Mouse (Mus musculus) intestine, embryonic 14.5 days (tissue): Measurements from ENCODE around the gene Zcchc4. TPM values are rescaled to one million over a fixed set of nuclear protein-coding genes. Genes with fewer than 3 reads are reported as not detected.

Experiments used
- ATAC-seq: fragments of 200-750 bp; cut with Nextera tagmentation; replicated peaks from 2 replicates; pipeline ENCODE4 v1.8.0; 2017; ENCODE audit warnings: low read depth, moderate number of reproducible peaks, moderate TSS enrichment, moderate library complexity; ENCODE audit not compliant: low FRiP score, low TSS enrichment
- DNase-seq: peaks from one replicate; pipeline ENCODE4 v3.0.0-alpha.2; 2018; ENCODE audit warnings: low spot score
- H3K27ac ChIP-seq: fragments of 300-500 bp; sonication (generic); 2 replicates; pipeline ENCODE4 v1.5.1; 2014; ENCODE audit warnings: low read depth, mild to moderate bottlenecking, control low read depth
- H3K27me3 ChIP-seq: fragments of 300-500 bp; sonication (generic); replicated peaks from 2 replicates; pipeline ENCODE4 v1.6.1; 2014; ENCODE audit warnings: low read length, control low read depth; ENCODE audit not compliant: control insufficient read depth, insufficient read depth
- H3K36me3 ChIP-seq: fragments of 300-500 bp; sonication (generic); 2 replicates; pipeline ENCODE4 v1.6.1; 2014; ENCODE audit warnings: low read length, control low read depth; ENCODE audit not compliant: control insufficient read depth, insufficient read depth
- H3K4me1 ChIP-seq: fragments of 300-500 bp; sonication (generic); replicated peaks from 2 replicates; pipeline ENCODE4 v1.6.1; 2014; ENCODE audit warnings: low read length, control low read depth, mixed read lengths; ENCODE audit not compliant: control insufficient read depth, insufficient read depth
- H3K4me2 ChIP-seq: fragments of 300-500 bp; sonication (generic); 2 replicates; pipeline ENCODE4 v1.6.1; 2014; ENCODE audit warnings: low read length
- H3K4me3 ChIP-seq: fragments of 300-500 bp; sonication (generic); 2 replicates; pipeline ENCODE4 v1.5.1; 2014; ENCODE audit warnings: low read depth, low read length, control low read depth, mixed read lengths
- H3K9ac ChIP-seq: fragments of 300-500 bp; sonication (generic); 2 replicates; pipeline ENCODE4 v1.6.1; 2014; ENCODE audit warnings: mild to moderate bottlenecking, low read length
- H3K9me3 ChIP-seq: fragments of 300-500 bp; sonication (generic); 2 replicates; pipeline ENCODE4 v1.6.1; 2016; ENCODE audit warnings: low read length, control low read depth; ENCODE audit not compliant: control insufficient read depth
- WGBS: fragments of 180-500 bp; shearing (Covaris S2); extraction: QIAGEN DNeasy Blood & Tissue Kit; methylation state at CpG from one replicate; pipeline ENCODE4 v1.1.7; 2014; 5-methylcytosine and 5-hydroxymethylcytosine counted together
- polyA plus RNA-seq: library from polyadenylated mRNA; unstranded; fragments of >200 nt; fragmentation: Nextera tagmentation; extraction: Ambion mirVana; gene quantifications from 2 replicates; pipeline ENCODE4 v1.2.1, GENCODE M21; 2014

The Zcchc4 gene
- polyA plus RNA-seq, result 13.6 and 17.6 TPM in 2 replicates

GRCm38 (mm10) chr5:52775237-52775636, at the start of gene Zcchc4:
Zcchc4 (plus strand) TSS chr5:52775409.
- Histone ChIP-seq H3K9ac (no peak within 1 kb of the TSS), H3K4me1 (no peaks in the 10 kb centered on the region), H3K27me3 (no peaks in the 10 kb centered on the region), H3K9me3 (no peaks in the 10 kb centered on the region), H3K27ac (no peak within 1 kb of the TSS), H3K4me2 (no peak within 1 kb of the TSS), H3K4me3 (no peak within 1 kb of the TSS), H3K36me3 (no peaks in the 10 kb centered on the region)
- 60% methylated on average over 8 of the region's 8 CpGs for WGBS
- DNase-seq, result no peak
- ATAC-seq, result no peak

GRCm38 (mm10) chr5:52727747-52728146, 47.5 kb upstream of the Zcchc4 start:
- Histone ChIP-seq H3K36me3 (no peaks in the 10 kb centered on the region), H3K4me2 (no peak overlapping the region), H3K4me3 (no peak overlapping the region), H3K4me1 (no peaks in the 10 kb centered on the region), H3K27ac (no peak overlapping the region), H3K9me3 (no peaks in the 10 kb centered on the region), H3K27me3 (no peaks in the 10 kb centered on the region), H3K9ac (no peak overlapping the region)
- DNase-seq, result no peak
- WGBS, result 84% methylated on average over 5 of the region's 5 CpGs
- no peak for ATAC-seq

GRCm38 (mm10) chr5:52732811-52733210, 42.4 kb upstream of the Zcchc4 start:
- no peak for ATAC-seq

GRCm38 (mm10) chr5:52736046-52736445, 39.2 kb upstream of the Zcchc4 start:
- Histone ChIP-seq H3K4me3 (no peak overlapping the region), H3K27ac (no peak overlapping the region), H3K9me3 (no peaks in the 10 kb centered on the region), H3K27me3 (no peaks in the 10 kb centered on the region), H3K9ac (no peak overlapping the region), H3K4me1 (no peaks in the 10 kb centered on the region), H3K4me2 (no peak overlapping the region), H3K36me3 (no peaks in the 10 kb centered on the region)
- no peak for ATAC-seq
- no peak for DNase-seq
- WGBS, result 70% methylated on average over 3 of the region's 3 CpGs

More at GRCm38 (mm10) chr5:52732811-52733210, 42.4 kb upstream of the Zcchc4 start:
- DNase-seq, result no peak
- Histone ChIP-seq H3K4me3 (no peak overlapping the region), H3K27ac (no peak overlapping the region), H3K9me3 (no peaks in the 10 kb centered on the region), H3K9ac (no peak overlapping the region), H3K27me3 (no peaks in the 10 kb centered on the region), H3K36me3 (no peaks in the 10 kb centered on the region), H3K4me2 (no peak overlapping the region), H3K4me1 (no peaks in the 10 kb centered on the region)
- WGBS, result 68% methylated on average over 4 of the region's 4 CpGs

- H3K4me3 ChIP-seq, result peak within 1 kb of the TSS; percentile 49
- peaks cover 8% of the 10 kb centered on the region for H3K4me1 ChIP-seq
- H3K27me3 ChIP-seq, result no peaks in the 10 kb centered on the region
- peak within 1 kb of the TSS; percentile 74 for H3K9ac ChIP-seq
- no peaks in the 10 kb centered on the region for H3K9me3 ChIP-seq
- peak within 1 kb of the TSS; percentile 79 for H3K27ac ChIP-seq
- H3K4me2 ChIP-seq, result peak within 1 kb of the TSS; percentile 49
- no peaks in the 10 kb centered on the region for H3K36me3 ChIP-seq
- under 1% methylated on average over 41 of the region's 75 CpGs for WGBS
- DNase-seq (peak; percentile 91), ATAC-seq (peak; percentile 92)
Observed at GRCm38 (mm10) chr5:52741391-52742111, 33.7 kb upstream of the Zcchc4 start, which contains the start of gene Pi4k2b. Pi4k2b (plus strand) TSS chr5:52741574.

- DNase-seq (peak; percentile 81), ATAC-seq (peak; percentile 47; the same call in 1 of the 2 replicates)
- WGBS, result 1% methylated on average over 17 of the region's 17 CpGs
- Histone ChIP-seq H3K4me3 (peak overlapping the region; percentile 49), H3K36me3 (no peaks in the 10 kb centered on the region), H3K4me2 (peak overlapping the region; percentile 49), H3K4me1 (peaks cover 8% of the 10 kb centered on the region), H3K27me3 (no peaks in the 10 kb centered on the region), H3K27ac (peak overlapping the region; percentile 79; the same call in 1 of the 2 replicates), H3K9ac (peak overlapping the region; percentile 74), H3K9me3 (no peaks in the 10 kb centered on the region)
Observed at GRCm38 (mm10) chr5:52742112-52742813, 32.9 kb upstream of the Zcchc4 start.

- peaks cover 8% of the 10 kb centered on the region for H3K4me1 ChIP-seq
- H3K4me2 ChIP-seq, result peak overlapping the region; percentile 49
- no peak overlapping the region for H3K27ac ChIP-seq
- no peak overlapping the region for H3K9ac ChIP-seq
- ATAC-seq (no peak), DNase-seq (no peak)
- 52% methylated on average over 4 of the region's 4 CpGs for WGBS
- 0 out of 2 replicates have a peak overlapping the region, but pooled peaks have one; percentile 49 for H3K4me3 ChIP-seq
- no peaks in the 10 kb centered on the region for H3K9me3 ChIP-seq
- no peaks in the 10 kb centered on the region for H3K27me3 ChIP-seq
- no peaks in the 10 kb centered on the region for H3K36me3 ChIP-seq
Observed at GRCm38 (mm10) chr5:52743231-52743630, 32.0 kb upstream of the Zcchc4 start.

- H3K4me1 ChIP-seq, result peaks cover 8% of the 10 kb centered on the region
- H3K27me3 ChIP-seq, result no peaks in the 10 kb centered on the region
- ATAC-seq, result no peak
- H3K9me3 ChIP-seq, result no peaks in the 10 kb centered on the region
- no peak overlapping the region for H3K27ac ChIP-seq
- no peak overlapping the region for H3K4me2 ChIP-seq
- DNase-seq, result no peak
- no peak overlapping the region for H3K4me3 ChIP-seq
- no peaks in the 10 kb centered on the region for H3K36me3 ChIP-seq
- no peak overlapping the region for H3K9ac ChIP-seq
Observed at GRCm38 (mm10) chr5:52746920-52747319, 28.3 kb upstream of the Zcchc4 start.
